Mouse (Mus musculus) kidney, embryonic 14.5 days (tissue): Measurements from ENCODE around the gene Pnpla6. TPM values are rescaled to one million over a fixed set of nuclear protein-coding genes. Genes with fewer than 3 reads are reported as not detected.
"Not testable (repeated sequence)": the region's sequence is repeated elsewhere in the genome, so short reads cannot be mapped to it uniquely, and the experiment has no call there.

Source experiments
- ATAC-seq: fragments of 200-750 bp; cut with Nextera tagmentation; 2 replicates; pipeline ENCODE4 v1.8.0; 2017; ENCODE audit warnings: moderate number of reproducible peaks, mild to moderate bottlenecking, moderate TSS enrichment, moderate library complexity; ENCODE audit not compliant: low FRiP score, low TSS enrichment
- H3K27ac ChIP-seq: fragments of 300-500 bp; sonication (generic); 2 replicates; pipeline ENCODE4 v1.5.1; 2014; ENCODE audit warnings: low read depth, mild to moderate bottlenecking, low read length, moderate library complexity, mixed read lengths
- H3K27me3 ChIP-seq: fragments of 300-500 bp; sonication (generic); 2 replicates; pipeline ENCODE4 v1.6.1; 2014; ENCODE audit warnings: mild to moderate bottlenecking, low read length; ENCODE audit not compliant: control insufficient read depth, insufficient read depth
- H3K36me3 ChIP-seq: fragments of 300-500 bp; sonication (generic); 2 replicates; pipeline ENCODE4 v1.6.1; 2014; ENCODE audit warnings: low read length, mixed read lengths; ENCODE audit not compliant: control insufficient read depth, insufficient read depth
- H3K4me1 ChIP-seq: fragments of 300-500 bp; sonication (generic); 2 replicates; pipeline ENCODE4 v1.6.1; 2014; ENCODE audit warnings: low read length, mixed read lengths; ENCODE audit not compliant: control insufficient read depth, insufficient read depth
- H3K4me2 ChIP-seq: fragments of 300-500 bp; sonication (generic); replicated peaks from 2 replicates; pipeline ENCODE4 v1.6.1; 2014; ENCODE audit warnings: low read depth, mild to moderate bottlenecking, low read length
- H3K4me3 ChIP-seq: fragments of 300-500 bp; sonication (generic); 2 replicates; pipeline ENCODE4 v1.5.1; 2014; ENCODE audit warnings: mild to moderate bottlenecking, low read length
- H3K9ac ChIP-seq: fragments of 300-500 bp; sonication (generic); 2 replicates; pipeline ENCODE4 v1.6.1; 2014; ENCODE audit warnings: low read depth, mild to moderate bottlenecking, low read length, moderate library complexity
- H3K9me3 ChIP-seq: fragments of 300-500 bp; sonication (generic); 2 replicates; pipeline ENCODE4 v1.6.1; 2016; ENCODE audit warnings: low read length; ENCODE audit not compliant: control insufficient read depth
- WGBS: fragments of 180-500 bp; shearing (Covaris S2); extraction: QIAGEN DNeasy Blood & Tissue Kit; methylation state at CpG from one replicate; pipeline ENCODE4 v1.1.7; 2014; 5-methylcytosine and 5-hydroxymethylcytosine counted together
- polyA plus RNA-seq: library from polyadenylated mRNA; unstranded; fragments of >200 nt; fragmentation: Nextera tagmentation; extraction: Ambion mirVana; gene quantifications from 2 replicates; pipeline ENCODE4 v1.2.1, GENCODE M21; 2014

Pnpla6 gene
- polyA plus RNA-seq, 1 experiment from 2014 or later, result 25.6 TPM

GRCm38 (mm10) chr8:3581961-3582360 lies 66.8 kb downstream of the Pnpla6 start:
- H3K27ac ChIP-seq, H3K9ac ChIP-seq, H3K27me3 ChIP-seq, H3K4me1 ChIP-seq, ATAC-seq, H3K9me3 ChIP-seq, H3K36me3 ChIP-seq, H3K4me2 ChIP-seq, H3K4me3 ChIP-seq: not testable (repeated sequence)
- 89% methylated on average over 1 of the region's 3 CpGs for WGBS

- Histone ChIP-seq H3K36me3 (no peaks in the 10 kb centered on the region), H3K27ac (no peak overlapping the region), H3K27me3 (peaks cover 3% of the 10 kb centered on the region; the same call in 1 of the 2 replicates), H3K4me1 (no peaks in the 10 kb centered on the region), H3K9ac (no peak overlapping the region), H3K4me3 (no peak overlapping the region), H3K9me3 (no peaks in the 10 kb centered on the region), H3K4me2 (no peak overlapping the region)
- 90% methylated on average over 2 of the region's 2 CpGs for WGBS
- no peak for ATAC-seq
Observed at GRCm38 (mm10) chr8:3586452-3586851, 71.3 kb downstream of the Pnpla6 start.

- Histone ChIP-seq H3K27me3 (peaks cover 3% of the 10 kb centered on the region; the same call in 1 of the 2 replicates), H3K9ac (peak within 1 kb of the TSS; percentile 72), H3K36me3 (no peaks in the 10 kb centered on the region), H3K4me2 (peak within 1 kb of the TSS; percentile 83), H3K9me3 (no peaks in the 10 kb centered on the region), H3K27ac (peak within 1 kb of the TSS; percentile 76), H3K4me3 (peak within 1 kb of the TSS; percentile 79), H3K4me1 (no peaks in the 10 kb centered on the region)
- 6% methylated on average over 7 of the region's 7 CpGs for WGBS
- ATAC-seq, result no peak
Observed at GRCm38 (mm10) chr8:3586993-3587390, 71.8 kb downstream of the Pnpla6 start, which contains the start of gene Camsap3. Camsap3 (plus strand) TSS chr8:3587293.

- Histone ChIP-seq H3K4me1 (no peaks in the 10 kb centered on the region), H3K27me3 (peaks cover 3% of the 10 kb centered on the region; the same call in 1 of the 2 replicates), H3K4me3 (peak overlapping the region; percentile 79), H3K9ac (peak overlapping the region; percentile 72), H3K36me3 (no peaks in the 10 kb centered on the region), H3K27ac (peak overlapping the region; percentile 76), H3K9me3 (no peaks in the 10 kb centered on the region), H3K4me2 (peak overlapping the region; percentile 83)
- WGBS, result under 1% methylated on average over 65 of the region's 77 CpGs
- peak; percentile 83 for ATAC-seq
Observed at GRCm38 (mm10) chr8:3587391-3588257, 72.4 kb downstream of the Pnpla6 start.

- peak; percentile 40; the same call in 1 of the 2 replicates for ATAC-seq
- H3K36me3 ChIP-seq, result no peaks in the 10 kb centered on the region
- 4% methylated on average over 11 of the region's 11 CpGs for WGBS
Observed at GRCm38 (mm10) chr8:3588258-3588633, 73.1 kb downstream of the Pnpla6 start.

GRCm38 (mm10) chr8:3593470-3593869 lies 78.3 kb downstream of the Pnpla6 start:
- Histone ChIP-seq H3K36me3 (no peaks in the 10 kb centered on the region; the same call in 1 of the 2 replicates), H3K27me3 (no peaks in the 10 kb centered on the region), H3K4me3 (no peak overlapping the region), H3K4me2 (no peak overlapping the region), H3K4me1 (0 out of 2 replicates have a peak, but pooled peaks cover 3% of the 10 kb centered on the region), H3K27ac (no peak overlapping the region), H3K9me3 (no peaks in the 10 kb centered on the region), H3K9ac (no peak overlapping the region; the same call in 1 of the 2 replicates)
- no peak for ATAC-seq
- WGBS, result 74% methylated on average over 3 of the region's 3 CpGs

More at GRCm38 (mm10) chr8:3588258-3588633, 73.1 kb downstream of the Pnpla6 start:
- no peaks in the 10 kb centered on the region for H3K9me3 ChIP-seq
- peak overlapping the region; percentile 79 for H3K4me3 ChIP-seq
- peak overlapping the region; percentile 72 for H3K9ac ChIP-seq
- peak overlapping the region; percentile 83 for H3K4me2 ChIP-seq
- H3K27ac ChIP-seq, result no peak overlapping the region
- H3K27me3 ChIP-seq, result peaks cover 3% of the 10 kb centered on the region; the same call in 1 of the 2 replicates
- H3K4me1 ChIP-seq, result 0 out of 2 replicates have a peak, but pooled peaks cover 1% of the 10 kb centered on the region

Other genes with a start within 250 kb of the Pnpla6 start
- gene Insr, start 235.8 kb upstream of the Pnpla6 start, polyA plus RNA-seq, result 33.2 and 40.2 TPM in 2 replicates
- not detected in 2 replicates for gene A430078G23Rik, start 162.0 kb upstream of the Pnpla6 start, polyA plus RNA-seq
- 8.9 and 11.7 TPM in 2 replicates for gene Arhgef18, start 122.4 kb upstream of the Pnpla6 start, polyA plus RNA-seq
- gene Pex11g, start 47.7 kb upstream of the Pnpla6 start, polyA plus RNA-seq, result 3.7 and 4.4 TPM in 2 replicates
- not detected in 2 replicates for gene Tex45, start 44.5 kb upstream of the Pnpla6 start, polyA plus RNA-seq
- gene Zfp358, start 22.2 kb upstream of the Pnpla6 start, polyA plus RNA-seq, result 27.9 and 47.9 TPM in 2 replicates
- 29.3 and 39.9 TPM in 2 replicates for gene Mcoln1, start 14.9 kb upstream of the Pnpla6 start, polyA plus RNA-seq
- 6.9 and 11.2 TPM in 2 replicates for gene C330021F23Rik, start 52.6 kb downstream of the Pnpla6 start, polyA plus RNA-seq
- 14.1 and 18.1 TPM in 2 replicates for gene Camsap3, start 71.9 kb downstream of the Pnpla6 start, polyA plus RNA-seq
- gene Xab2, start 105.9 kb downstream of the Pnpla6 start, polyA plus RNA-seq, result 42.2 and 67.7 TPM in 2 replicates
- gene Pet100, start 106.2 kb downstream of the Pnpla6 start, polyA plus RNA-seq, result 84.5 and 132 TPM in 2 replicates
- 0.96 and 1.0 TPM in 2 replicates for gene Pcp2, start 110.2 kb downstream of the Pnpla6 start, polyA plus RNA-seq
- 50.7 and 70.8 TPM in 2 replicates for gene Stxbp2, start 115.6 kb downstream of the Pnpla6 start, polyA plus RNA-seq
- 0.46 and 0.73 TPM in 2 replicates for gene Retn, start 140.4 kb downstream of the Pnpla6 start, polyA plus RNA-seq
- gene Mcemp1, start 150.4 kb downstream of the Pnpla6 start, polyA plus RNA-seq, result 0.28 and 0.30 TPM in 2 replicates
- gene Fcor, start 157.0 kb downstream of the Pnpla6 start, polyA plus RNA-seq, result 17.8 and 20.6 TPM in 2 replicates
- 28.9 and 29.9 TPM in 2 replicates for gene Trappc5, start 160.9 kb downstream of the Pnpla6 start, polyA plus RNA-seq
- gene Fcer2a, start 178.8 kb downstream of the Pnpla6 start, polyA plus RNA-seq, result 0.09 and 0.30 TPM in 2 replicates
- 0.45 TPM in 1 of 2 replicates, not detected in the other for gene Clec4g, start 205.3 kb downstream of the Pnpla6 start, polyA plus RNA-seq
- not detected in 2 replicates for gene Cd209a, start 233.6 kb downstream of the Pnpla6 start, polyA plus RNA-seq